Mouse (Mus musculus): ENCODE data around the gene Samt1. TPM values are rescaled to one million over a fixed set of nuclear protein-coding genes. Genes with fewer than 3 reads are reported as not detected.
"Not testable (repeated sequence)": the region's sequence is repeated elsewhere in the genome, so short reads cannot be mapped to it uniquely, and the experiment has no call there.

Samt1 gene
- not detected in 2 replicates for polyA plus RNA-seq (2015; fragmentation: Nextera tagmentation; extraction: Ambion mirVana)

- not testable (repeated sequence) for H3K4me2 ChIP-seq (replicated peaks); H3K9me3 ChIP-seq (replicated peaks); H3K4me1 ChIP-seq; H3K4me3 ChIP-seq (replicated peaks); H3K27me3 ChIP-seq; H3K36me3 ChIP-seq; H3K27ac ChIP-seq (replicated peaks); H3K9ac ChIP-seq; ATAC-seq (ENCODE audit: insufficient number of reproducible peaks, low FRiP score, low TSS enrichment, low read depth)
Measured at GRCm38 (mm10) chrX:154012540-154012939, at the start of gene Samt1. Gene Samt1, minus strand, starts transcription at chrX:154012640.

GRCm38 (mm10) chrX:154054939-154055338 is 42.5 kb upstream of the Samt1 start, which contains the start of gene Gm10057:
Gene Gm10057, minus strand, starts transcription at chrX:154055039.
- H3K27ac ChIP-seq (replicated peaks); H3K27me3 ChIP-seq; H3K4me3 ChIP-seq (replicated peaks); H3K4me1 ChIP-seq; H3K36me3 ChIP-seq; H3K9ac ChIP-seq; H3K4me2 ChIP-seq (replicated peaks); H3K9me3 ChIP-seq (replicated peaks); ATAC-seq (ENCODE audit: insufficient number of reproducible peaks, low FRiP score, low TSS enrichment, low read depth): not testable (repeated sequence)

DNA sequence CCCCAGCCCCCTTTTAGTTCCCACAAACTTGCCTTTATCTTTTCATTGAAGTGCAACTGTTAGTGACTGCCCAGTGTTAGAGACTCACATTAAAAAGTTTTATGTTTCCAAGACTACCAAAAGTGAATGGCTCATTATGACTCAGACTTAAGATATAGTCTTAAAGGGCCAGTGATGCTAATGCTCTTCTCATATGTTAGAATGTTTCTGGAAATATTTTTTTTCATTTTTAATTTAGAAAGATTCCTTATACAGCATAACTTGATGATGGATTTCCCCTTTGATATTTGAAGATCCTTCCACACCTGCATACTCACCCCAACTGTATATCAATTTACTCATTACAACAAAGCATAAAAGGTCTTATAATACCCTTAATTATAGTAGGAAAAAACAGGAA is 21.3 kb upstream of the Samt1 start, which contains the start of gene 4921511M17Rik:
Gene 4921511M17Rik, minus strand, starts transcription at position 101 of the 400 bp plus-strand sequence.
- H3K4me3 ChIP-seq (replicated peaks); H3K36me3 ChIP-seq; H3K9ac ChIP-seq; H3K4me2 ChIP-seq (replicated peaks); H3K27ac ChIP-seq (replicated peaks); H3K27me3 ChIP-seq; ATAC-seq (ENCODE audit: insufficient number of reproducible peaks, low FRiP score, low TSS enrichment, low read depth); H3K4me1 ChIP-seq; H3K9me3 ChIP-seq (replicated peaks): not testable (repeated sequence)

DNA sequence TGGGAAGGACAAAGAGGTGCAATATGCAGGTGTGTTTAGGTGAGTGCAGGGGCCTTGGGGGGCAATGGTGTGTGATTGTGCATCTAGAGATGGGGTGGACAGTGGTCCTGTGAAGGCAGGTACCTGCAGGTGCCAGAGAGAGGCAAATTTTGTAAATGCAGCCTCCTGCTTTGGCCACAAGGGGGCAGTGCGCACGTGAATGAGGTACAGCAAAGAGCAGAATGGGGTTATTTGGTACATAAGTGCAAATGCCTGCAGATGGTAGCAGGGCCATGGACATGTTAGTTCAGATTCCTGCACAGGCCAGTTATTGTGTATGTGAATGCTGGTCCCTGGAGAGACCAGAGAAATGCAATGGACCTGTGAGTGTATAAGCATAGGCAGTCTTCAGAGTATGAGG is 35.5 kb downstream of the Samt1 start:
- no CpG with 5 or more reads among the region's 2 CpGs for WGBS
- H3K4me1 ChIP-seq; H3K4me2 ChIP-seq (replicated peaks); H3K9ac ChIP-seq; H3K36me3 ChIP-seq; ATAC-seq (ENCODE audit: insufficient number of reproducible peaks, low FRiP score, low TSS enrichment, low read depth); H3K9me3 ChIP-seq (replicated peaks); H3K27me3 ChIP-seq; H3K4me3 ChIP-seq (replicated peaks); H3K27ac ChIP-seq (replicated peaks): not testable (repeated sequence)

DNA sequence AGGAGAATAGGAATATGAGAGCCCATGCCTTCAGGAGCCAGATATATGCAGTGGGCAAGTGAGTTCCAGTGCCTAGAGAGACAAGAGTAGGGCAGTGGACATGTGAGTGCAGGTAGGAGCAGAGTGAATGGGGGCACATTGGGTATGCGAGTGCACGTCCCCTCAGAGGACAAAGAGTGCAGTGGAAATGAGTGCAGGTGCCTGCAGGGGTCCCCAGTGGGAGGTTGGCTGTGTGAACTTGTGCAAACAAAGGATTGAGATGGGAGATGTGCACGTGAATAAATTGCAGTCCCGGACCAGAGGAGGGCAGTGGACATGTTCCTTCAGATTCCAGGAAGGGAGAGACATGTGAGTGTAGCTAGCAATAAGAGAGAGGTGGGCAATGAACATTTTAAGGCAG is 36.0 kb downstream of the Samt1 start:
- not testable (repeated sequence) for H3K36me3 ChIP-seq; H3K27ac ChIP-seq (replicated peaks); H3K4me3 ChIP-seq (replicated peaks); H3K4me1 ChIP-seq; H3K27me3 ChIP-seq; H3K4me2 ChIP-seq (replicated peaks); H3K9ac ChIP-seq; H3K9me3 ChIP-seq (replicated peaks); ATAC-seq (ENCODE audit: insufficient number of reproducible peaks, low FRiP score, low TSS enrichment, low read depth)
- WGBS, result 36% methylated on average over 4 of the region's 4 CpGs

DNA sequence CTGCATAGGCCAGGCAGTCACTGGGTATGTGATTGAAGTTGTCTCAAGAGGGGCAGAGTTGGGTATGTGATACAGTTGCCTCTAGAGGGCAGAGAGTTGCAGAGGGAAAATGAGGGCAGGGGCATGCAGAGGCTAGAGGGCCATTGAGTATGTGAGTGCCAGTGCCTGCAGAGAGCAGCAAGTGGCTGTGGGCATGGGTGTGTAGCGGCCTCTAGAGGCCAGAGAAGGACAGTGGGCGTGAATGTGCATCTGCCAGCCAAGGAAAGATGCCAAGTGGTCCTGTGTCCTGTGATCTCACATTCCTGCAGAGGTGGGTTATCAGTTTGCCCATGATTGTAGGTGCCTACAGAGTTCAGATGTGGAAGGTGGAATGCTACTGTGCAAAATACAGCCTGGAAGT is 38.0 kb downstream of the Samt1 start:
- no peaks in the 10 kb centered on the region for H3K9me3 ChIP-seq (replicated peaks)
- no peaks in the 10 kb centered on the region for H3K36me3 ChIP-seq
- no peaks in the 10 kb centered on the region for H3K4me1 ChIP-seq
- H3K4me2 ChIP-seq (replicated peaks), result no peak overlapping the region
- H3K27me3 ChIP-seq, result no peaks in the 10 kb centered on the region
- H3K4me3 ChIP-seq (replicated peaks), result no peak overlapping the region
- H3K9ac ChIP-seq, result no peak overlapping the region
- ATAC-seq (ENCODE audit: insufficient number of reproducible peaks, low FRiP score, low TSS enrichment, low read depth), result no peak
- no peak overlapping the region for H3K27ac ChIP-seq (replicated peaks)
- WGBS, result 13% methylated on average over 2 of the region's 2 CpGs

DNA sequence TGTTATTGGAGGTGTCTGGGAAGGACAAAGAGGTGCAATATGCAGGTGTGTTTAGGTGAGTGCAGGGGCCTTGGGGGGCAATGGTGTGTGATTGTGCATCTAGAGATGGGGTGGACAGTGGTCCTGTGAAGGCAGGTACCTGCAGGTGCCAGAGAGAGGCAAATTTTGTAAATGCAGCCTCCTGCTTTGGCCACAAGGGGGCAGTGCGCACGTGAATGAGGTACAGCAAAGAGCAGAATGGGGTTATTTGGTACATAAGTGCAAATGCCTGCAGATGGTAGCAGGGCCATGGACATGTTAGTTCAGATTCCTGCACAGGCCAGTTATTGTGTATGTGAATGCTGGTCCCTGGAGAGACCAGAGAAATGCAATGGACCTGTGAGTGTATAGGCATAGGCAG is 59.6 kb downstream of the Samt1 start:
- not testable (repeated sequence) for H3K36me3 ChIP-seq; H3K4me2 ChIP-seq (replicated peaks); H3K9me3 ChIP-seq (replicated peaks); ATAC-seq (ENCODE audit: insufficient number of reproducible peaks, low FRiP score, low TSS enrichment, low read depth); H3K4me1 ChIP-seq; H3K27ac ChIP-seq (replicated peaks); H3K9ac ChIP-seq; H3K4me3 ChIP-seq (replicated peaks); H3K27me3 ChIP-seq
- WGBS, result no CpG with 5 or more reads among the region's 2 CpGs

Other genes starting within 250 kb of the Samt1 start
- gene Spin2c, start 180.4 kb downstream of the Samt1 start, polyA plus RNA-seq (2015; fragmentation: Nextera tagmentation; extraction: Ambion mirVana), result 20.5 and 21.8 TPM in 2 replicates
- not detected in 2 replicates for gene 4921511M17Rik, start 21.2 kb upstream of the Samt1 start, polyA plus RNA-seq (2015; fragmentation: Nextera tagmentation; extraction: Ambion mirVana)
- not detected in 2 replicates for gene Gm10057, start 42.4 kb upstream of the Samt1 start, polyA plus RNA-seq (2015; fragmentation: Nextera tagmentation; extraction: Ambion mirVana)
- gene Gm15140, start 108.0 kb upstream of the Samt1 start, polyA plus RNA-seq (2015; fragmentation: Nextera tagmentation; extraction: Ambion mirVana), result not detected in 2 replicates

Data from embryonic facial prominence, embryonic 15.5 days (tissue).